20 mouse cellular contexts compared by ENCODE assay signal in genomic region chr10:122742136-122742535, GRCm38 (mm10).
DNase-seq lines count a peak whose midpoint lies in the region; ATAC-seq and TF ChIP-seq lines count a peak whose summit lies in the region.
"Had no signal": no experiment of that assay in that cellular context is flagged by ENCODE, and none has a peak within 500 bp of the region (broad histone marks: within the 10 kb centered on the region; RNA-seq: fewer than 3 reads in every experiment).

No protein-coding gene starts in this region.

- peak overlapping the region; percentile 40 for H3K27ac ChIP-seq in thymus, adult 2 months (ENCODE audit: control insufficient read depth, insufficient read depth, low read length)
- H3K27ac ChIP-seq in midbrain, embryonic 16.5 days (ENCODE audit: low read length): no peak overlapping the region
- H3K27ac ChIP-seq: embryonic facial prominence, embryonic 13.5 days; forebrain, embryonic 13.5 days; gastrocnemius, adult 2 months; hindbrain, embryonic 12.5 days; intestine, embryonic 15.5 days had no signal

- TF ChIP-seq CTCF in thymus, adult 2 months (IDR thresholded peaks at IDR 0.05; ENCODE audit: borderline replicate concordance, control insufficient read depth, extremely low read depth, insufficient read depth, low read length, poor library complexity): no peak

- H3K4me1 ChIP-seq in thymus, adult 2 months (replicated peaks; ENCODE audit: control insufficient read depth, insufficient read depth, low read length): peaks cover 50% of the 10 kb centered on the region
- H3K4me1 ChIP-seq in midbrain, embryonic 16.5 days (ENCODE audit: control insufficient read depth, insufficient read depth, low read length): peaks cover 11% of the 10 kb centered on the region
- H3K4me1 ChIP-seq: hindbrain, embryonic 12.5 days; intestine, embryonic 15.5 days had no signal

- WGBS in thymus, adult 2 months: 36% methylated on average over 2 of the region's 2 CpGs
- 76% methylated on average over 2 of the region's 2 CpGs for WGBS in midbrain, embryonic 16.5 days

- no peak overlapping the region for H3K4me3 ChIP-seq in thymus, adult 2 months (ENCODE audit: control insufficient read depth, insufficient read depth, low read length)
- H3K4me3 ChIP-seq in midbrain, embryonic 16.5 days (ENCODE audit: low read depth, low read length): no peak overlapping the region
- H3K4me3 ChIP-seq: embryonic facial prominence, embryonic 13.5 days; forebrain, embryonic 13.5 days; gastrocnemius, adult 2 months; hindbrain, embryonic 12.5 days; intestine, embryonic 15.5 days had no signal

- H3K36me3 ChIP-seq in thymus, adult 2 months (ENCODE audit: control insufficient read depth, insufficient read depth, low read length): no peaks in the 10 kb centered on the region
- H3K36me3 ChIP-seq in midbrain, embryonic 16.5 days (ENCODE audit: control insufficient read depth, insufficient read depth, low read length): no peaks in the 10 kb centered on the region
- H3K36me3 ChIP-seq: embryonic facial prominence, embryonic 13.5 days; hindbrain, embryonic 12.5 days; intestine, embryonic 15.5 days had no signal

- DNase-seq in thymus, adult 2 months: no peak
- no peak for DNase-seq in thymus, adult 18-20 months
- peak; percentile 61 for DNase-seq in CD4-positive, CD25-positive, alpha-beta regulatory T cell, adult 2 months (ENCODE audit: low read depth, low spot score)
- peak; percentile 61 for DNase-seq in T-cell, adult 2 months (ENCODE audit: low spot score)
- DNase-seq in naive thymus-derived CD4-positive, alpha-beta T cell, adult 2 months (ENCODE audit: low read depth): peak; percentile 75
- no peak for DNase-seq in cerebellum, adult 8-10 months
- DNase-seq: adrenal gland, adult 8-10 months; adrenal gland, postnatal 36 days; cerebellum, postnatal 14 days; gastrocnemius, adult 2 months; gastrocnemius, postnatal 25 days; heart, postnatal 10 days; heart, postnatal 4 days had no signal

- ATAC-seq in midbrain, embryonic 16.5 days: no peak
- ATAC-seq: forebrain, embryonic 13.5 days; intestine, embryonic 15.5 days; Patski had no signal

- H3K9ac ChIP-seq in midbrain, embryonic 16.5 days (ENCODE audit: low read depth, low read length): no peak overlapping the region
- H3K9ac ChIP-seq: embryonic facial prominence, embryonic 13.5 days; forebrain, embryonic 13.5 days; hindbrain, embryonic 12.5 days; intestine, embryonic 15.5 days had no signal

- H3K27me3 ChIP-seq in thymus, adult 2 months (ENCODE audit: control insufficient read depth, insufficient read depth, low read length): no peaks in the 10 kb centered on the region
- no peaks in the 10 kb centered on the region for H3K27me3 ChIP-seq in midbrain, embryonic 16.5 days (ENCODE audit: control insufficient read depth, insufficient read depth, low read depth, low read length)
- H3K27me3 ChIP-seq: CH12.LX; embryonic facial prominence, embryonic 13.5 days; forebrain, embryonic 13.5 days; hindbrain, embryonic 12.5 days; intestine, embryonic 15.5 days; Patski had no signal

- no peak overlapping the region for H3K4me2 ChIP-seq in midbrain, embryonic 16.5 days (ENCODE audit: low read length)
- H3K4me2 ChIP-seq: embryonic facial prominence, embryonic 13.5 days; forebrain, embryonic 13.5 days; hindbrain, embryonic 12.5 days; intestine, embryonic 15.5 days had no signal

- H3K9me3 ChIP-seq in midbrain, embryonic 16.5 days (replicated peaks; ENCODE audit: control insufficient read depth, low read length, poor library complexity, severe bottlenecking): no peaks in the 10 kb centered on the region
- H3K9me3 ChIP-seq: embryonic facial prominence, embryonic 13.5 days; forebrain, embryonic 13.5 days; hindbrain, embryonic 12.5 days; intestine, embryonic 15.5 days had no signal

- no peak for TF ChIP-seq POLR2A in thymus, adult 2 months (IDR thresholded peaks at IDR 0.05; ENCODE audit: control insufficient read depth, extremely low read depth, insufficient read depth, low read length, poor library complexity)

Comparison
In these comparisons a context has a peak if more than half of its experiments do, and no peak if none do; other contexts are left out.
1. DNase-seq: peak in CD4-positive, CD25-positive, alpha-beta regulatory T cell, adult 2 months (single experiment), T-cell, adult 2 months (single experiment) and naive thymus-derived CD4-positive, alpha-beta T cell, adult 2 months (single experiment); none in thymus, adult 2 months (single experiment), thymus, adult 18-20 months (0 of 2) and cerebellum, adult 8-10 months (single experiment).